Mouse (Mus musculus) ES-E14 (cell line): Measurements from ENCODE around the gene Robo2.
"Not testable (repeated sequence)": the region's sequence is repeated elsewhere in the genome, so short reads cannot be mapped to it uniquely, and the experiment has no call there.

Source experiments
- CHD2 ChIP-seq: IDR thresholded peaks from 2 replicates; pipeline ENCODE4 v1.6.1; 2014; ENCODE audit warnings: mild to moderate bottlenecking, low read depth, low read length, inconsistent platforms
- HCFC1 ChIP-seq: IDR thresholded peaks from 2 replicates; pipeline ENCODE4 v1.6.1; 2012; ENCODE audit warnings: low read length, inconsistent platforms, borderline replicate concordance; ENCODE audit not compliant: insufficient read depth
- ZC3H11A ChIP-seq: IDR thresholded peaks from 2 replicates; pipeline ENCODE4 v1.6.1; 2012; ENCODE audit warnings: low read depth, mild to moderate bottlenecking, inconsistent platforms, low read length, borderline replicate concordance
- ZNF384 ChIP-seq: IDR thresholded peaks from 2 replicates; pipeline ENCODE4 v1.6.1; 2012; ENCODE audit warnings: low read depth, low read length, inconsistent platforms

DNA sequence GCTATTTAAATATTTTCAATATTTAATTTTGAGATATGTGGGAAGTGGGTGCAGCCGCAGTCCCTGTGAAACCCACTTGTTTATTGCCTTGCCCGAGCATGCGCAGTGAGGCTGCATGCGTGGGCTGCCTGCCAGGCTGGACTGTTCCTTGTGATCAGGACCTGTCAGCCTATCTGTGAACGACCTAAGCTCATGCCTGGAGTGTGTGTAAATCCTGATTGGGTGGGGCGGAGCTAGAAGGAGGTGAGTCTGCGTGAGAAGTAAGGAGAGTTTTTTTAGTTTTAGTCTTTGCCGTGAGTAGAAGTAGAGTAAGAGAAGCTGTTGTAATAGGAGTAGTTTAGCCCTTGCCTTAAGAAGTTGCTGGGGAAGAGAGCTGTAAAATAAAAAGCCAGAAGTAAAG is 307.2 kb downstream of the Robo2 start:
- TF ChIP-seq CHD2, ZC3H11A, ZNF384, HCFC1: not testable (repeated sequence)
